Mouse (Mus musculus): Measurements from ENCODE around the gene Cfap70.
A peak's percentile ranks its signal among the peaks of the same experiment; 100 is the strongest.

Cfap70 gene

GRCm38 (mm10) chr14:20423046-20423445 lies 29.0 kb downstream of the Cfap70 start:
- DNase-seq (ENCODE audit: low spot score) = no peak

- no peak for DNase-seq (ENCODE audit: low spot score)
These were observed 29.8 kb downstream of the Cfap70 start for GRCm38 (mm10) chr14:20422257-20422656.

GRCm38 (mm10) chr14:20400071-20400470 lies 52.0 kb downstream of the Cfap70 start:
- DNase-seq (ENCODE audit: low spot score) = no peak

GRCm38 (mm10) chr14:20398864-20399263 lies 53.2 kb downstream of the Cfap70 start:
- DNase-seq (ENCODE audit: low spot score) = peak; percentile 68

DNA sequence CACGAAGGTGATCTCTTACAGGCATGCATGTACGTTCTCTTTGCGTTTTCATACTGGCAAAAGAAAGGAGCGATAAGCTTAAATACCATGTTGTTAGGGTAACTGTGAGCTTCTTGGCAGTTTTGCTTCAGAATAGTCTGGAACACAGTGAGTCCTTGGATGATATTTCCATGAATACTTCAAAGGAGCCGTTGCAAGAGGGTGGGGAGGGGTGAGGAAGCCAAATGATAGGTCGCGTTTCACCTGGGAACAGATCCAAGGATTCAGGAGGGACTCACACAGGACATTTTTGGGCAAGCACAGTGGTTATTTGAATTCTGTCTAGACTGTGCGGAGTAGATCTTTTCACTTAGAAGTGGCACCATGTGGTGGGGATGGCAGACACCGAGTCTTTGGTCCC lies 54.8 kb downstream of the Cfap70 start:
- no peak for DNase-seq (ENCODE audit: low spot score)

GRCm38 (mm10) chr14:20393205-20393913 lies 58.7 kb downstream of the Cfap70 start, which contains the start of gene Mrps16:
Mrps16 (minus strand) TSS chr14:20393634.
- peak; percentile 93 for DNase-seq (ENCODE audit: low spot score)

DNA sequence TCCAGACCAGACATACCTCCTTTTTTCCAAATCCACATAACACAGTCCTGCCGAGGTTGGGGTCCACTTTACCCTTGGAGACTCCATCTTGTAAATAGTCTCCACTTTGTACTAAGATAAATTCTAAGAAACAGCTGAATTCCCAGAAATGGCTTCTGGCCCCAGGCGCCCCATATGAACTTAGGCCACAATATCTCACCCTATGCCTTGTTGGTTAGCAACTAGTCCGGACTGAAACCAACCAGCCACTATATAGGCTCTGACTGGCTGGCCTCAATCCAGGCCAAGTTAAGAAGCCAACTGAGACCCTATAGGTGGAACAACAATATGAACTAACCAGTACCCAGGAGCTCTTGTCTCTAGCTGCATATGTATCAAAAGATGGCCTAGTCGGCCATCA lies 59.7 kb downstream of the Cfap70 start:
- no peak for DNase-seq (ENCODE audit: low spot score)

DNA sequence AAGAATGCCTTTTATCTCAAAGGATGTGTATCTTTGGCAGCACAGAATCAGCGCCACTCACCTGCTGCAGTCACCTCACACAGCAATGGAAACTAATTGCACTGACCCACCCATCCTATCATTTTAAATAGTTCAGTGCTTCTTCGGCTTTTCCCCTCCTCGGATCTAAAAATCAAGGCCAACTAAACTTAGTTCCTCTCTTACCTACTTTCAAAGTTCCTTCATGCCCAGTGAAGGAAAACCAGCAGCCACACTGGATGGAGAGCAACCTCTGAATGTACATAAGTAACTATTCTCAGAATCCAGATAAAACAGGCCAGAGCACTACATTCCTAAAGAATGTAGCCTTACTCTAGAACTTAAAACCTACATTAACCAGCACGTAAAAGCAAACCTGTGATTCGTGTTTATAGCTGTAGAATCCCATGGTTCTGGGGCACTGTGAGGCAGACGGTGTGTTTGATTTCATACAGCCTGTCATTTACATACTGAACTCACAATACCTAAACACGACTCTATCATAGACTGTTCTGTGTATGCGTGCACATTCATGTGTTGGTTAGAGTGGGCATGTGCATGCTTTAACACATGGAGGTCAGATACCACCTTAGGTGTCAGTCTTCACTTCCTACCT lies 62.5 kb downstream of the Cfap70 start:
- DNase-seq (ENCODE audit: low spot score) = no peak

DNA sequence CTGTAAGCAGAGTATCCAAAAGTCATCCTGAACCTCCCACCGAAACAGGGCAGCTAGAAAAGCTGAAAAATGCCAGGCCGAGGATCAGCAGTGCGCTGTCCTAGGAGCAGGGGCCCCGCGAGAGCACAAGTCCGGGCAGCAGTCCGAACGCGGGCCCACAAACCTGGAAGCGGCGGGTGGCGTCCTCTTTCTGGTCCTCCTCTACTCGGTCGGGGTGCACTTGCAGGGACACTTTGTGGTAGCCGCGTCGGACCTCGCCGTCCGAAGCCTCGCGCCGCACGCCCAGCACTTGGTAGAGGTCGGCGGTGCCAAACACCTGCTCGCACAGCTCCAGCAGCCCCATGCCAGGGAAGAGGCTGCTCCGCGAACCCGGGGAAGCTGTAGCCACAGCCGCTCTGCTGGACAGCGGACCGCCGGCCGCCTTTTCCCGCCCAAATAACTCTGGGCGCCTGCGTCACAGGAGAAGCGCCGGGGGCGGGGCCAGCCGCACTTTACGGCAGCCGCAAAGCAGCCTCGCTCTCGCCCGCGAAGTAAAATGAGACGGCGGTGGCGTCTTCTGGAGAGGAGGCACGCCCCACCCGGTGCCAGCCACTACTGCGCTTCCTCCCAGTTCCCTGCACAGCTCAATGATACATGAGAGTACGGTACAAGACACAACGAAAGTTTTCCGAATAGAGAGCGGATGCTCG lies 63.4 kb downstream of the Cfap70 start, which contains the start of gene Dnajc9:
Dnajc9 (minus strand) TSS at position 470 of the 689 bp plus-strand sequence.
- peak; percentile 99 for DNase-seq (ENCODE audit: low spot score)

- no peak for DNase-seq (ENCODE audit: low spot score)
These were observed 72.1 kb downstream of the Cfap70 start for GRCm38 (mm10) chr14:20379753-20380430.

GRCm38 (mm10) chr14:20379087-20379640 lies 72.9 kb downstream of the Cfap70 start:
- DNase-seq (ENCODE audit: low spot score) = no peak

DNA sequence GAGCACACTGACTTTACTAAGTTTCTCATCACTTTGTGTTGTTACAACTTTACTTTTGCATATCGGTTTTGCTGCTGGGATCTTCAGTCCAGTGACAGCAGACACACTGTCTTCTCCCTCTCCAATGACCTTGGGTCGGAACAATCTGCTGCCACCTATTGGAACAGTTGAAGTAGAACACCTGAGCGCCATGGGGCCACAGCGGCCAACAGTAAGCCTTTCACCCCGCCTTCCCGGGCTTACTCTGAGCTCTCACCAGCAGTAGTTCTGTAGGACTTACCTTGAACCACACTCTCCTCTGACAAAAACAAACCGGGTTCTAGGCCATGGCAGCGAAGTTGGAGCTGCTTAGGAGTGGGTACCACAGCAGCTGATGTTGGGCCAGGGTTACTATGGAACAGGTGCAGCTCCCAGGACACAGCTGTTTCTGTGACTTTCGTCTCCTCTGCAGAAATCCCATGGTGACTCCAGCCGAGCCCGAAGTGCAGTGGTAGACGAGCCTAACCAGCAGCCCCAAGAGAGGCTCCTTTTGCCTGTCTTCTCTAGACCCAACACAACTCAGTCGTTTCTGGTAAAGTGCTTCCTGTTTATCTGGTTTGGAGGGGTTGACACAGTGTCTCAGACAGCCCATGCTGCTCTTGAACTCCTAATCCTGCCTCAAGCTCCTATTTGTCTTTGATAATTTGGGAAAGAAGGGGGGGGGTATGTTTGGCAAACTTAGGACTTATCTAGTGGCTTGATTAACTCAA lies 73.5 kb downstream of the Cfap70 start:
- peak; percentile 68 for DNase-seq (ENCODE audit: low spot score)

DNA sequence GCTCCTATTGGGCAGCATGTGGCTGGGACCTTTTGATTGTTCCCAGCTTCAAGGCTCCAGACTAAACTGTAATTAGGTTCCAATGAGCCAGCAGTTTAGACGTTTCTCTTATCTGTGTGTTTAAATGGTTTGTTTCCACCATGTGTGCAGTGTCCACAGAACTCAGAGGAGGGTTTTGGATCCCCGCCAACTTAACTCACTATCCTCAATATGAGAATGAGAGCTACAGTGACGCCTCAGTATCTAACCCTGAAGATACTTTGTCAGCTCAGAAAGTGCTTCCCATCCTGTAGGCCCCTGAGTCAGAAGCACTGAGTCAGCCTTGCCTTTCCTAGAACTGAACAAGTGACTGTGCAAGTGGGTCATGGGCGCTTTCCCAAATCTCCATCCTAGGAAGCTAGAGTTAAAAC lies 74.9 kb downstream of the Cfap70 start:
- no peak for DNase-seq (ENCODE audit: low spot score)

GRCm38 (mm10) chr14:20371854-20372253 lies 80.2 kb downstream of the Cfap70 start:
- DNase-seq (ENCODE audit: low spot score) = no peak

- DNase-seq (ENCODE audit: low spot score) = no peak
These were observed 81.2 kb downstream of the Cfap70 start for GRCm38 (mm10) chr14:20370798-20371197.

GRCm38 (mm10) chr14:20368271-20368670 lies 83.8 kb downstream of the Cfap70 start:
- DNase-seq (ENCODE audit: low spot score) = no peak

GRCm38 (mm10) chr14:20363230-20363629 lies 88.8 kb downstream of the Cfap70 start:
- DNase-seq (ENCODE audit: low spot score) = no peak

DNA sequence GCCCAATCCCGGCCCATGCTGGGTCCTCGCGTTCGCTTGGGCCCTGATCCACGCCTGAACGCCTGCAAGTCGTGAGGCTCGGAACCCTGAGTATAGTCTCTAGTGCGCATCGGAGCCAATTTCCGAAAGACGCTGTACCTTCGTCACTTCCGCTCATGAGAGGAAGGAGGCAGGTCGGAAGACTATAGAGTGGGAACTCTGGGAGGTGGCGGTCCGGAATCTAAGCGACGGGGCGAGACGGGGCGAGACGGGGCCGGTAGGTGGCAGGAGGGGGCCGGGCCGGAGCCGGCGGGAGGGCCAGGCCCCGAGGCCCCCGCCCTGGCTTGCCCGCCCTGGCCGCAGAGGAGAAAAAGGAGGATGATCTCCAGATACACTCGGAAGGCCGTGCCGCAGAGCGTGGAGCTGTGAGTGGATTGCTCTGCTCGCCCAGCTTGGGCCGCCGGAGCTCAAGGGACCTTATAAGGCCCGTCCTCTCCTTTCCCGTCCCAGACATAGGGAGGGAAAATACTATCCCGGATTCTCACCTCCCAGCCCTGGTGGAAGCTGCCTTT lies 104.0 kb downstream of the Cfap70 start, which contains the start of the genes Ecd and Fam149b:
Ecd (minus strand) TSS at position 131 of the 551 bp plus-strand sequence.
Fam149b (plus strand) TSS at position 172 of the 551 bp plus-strand sequence.
- DNase-seq (ENCODE audit: low spot score) = peak; percentile 89

DNA sequence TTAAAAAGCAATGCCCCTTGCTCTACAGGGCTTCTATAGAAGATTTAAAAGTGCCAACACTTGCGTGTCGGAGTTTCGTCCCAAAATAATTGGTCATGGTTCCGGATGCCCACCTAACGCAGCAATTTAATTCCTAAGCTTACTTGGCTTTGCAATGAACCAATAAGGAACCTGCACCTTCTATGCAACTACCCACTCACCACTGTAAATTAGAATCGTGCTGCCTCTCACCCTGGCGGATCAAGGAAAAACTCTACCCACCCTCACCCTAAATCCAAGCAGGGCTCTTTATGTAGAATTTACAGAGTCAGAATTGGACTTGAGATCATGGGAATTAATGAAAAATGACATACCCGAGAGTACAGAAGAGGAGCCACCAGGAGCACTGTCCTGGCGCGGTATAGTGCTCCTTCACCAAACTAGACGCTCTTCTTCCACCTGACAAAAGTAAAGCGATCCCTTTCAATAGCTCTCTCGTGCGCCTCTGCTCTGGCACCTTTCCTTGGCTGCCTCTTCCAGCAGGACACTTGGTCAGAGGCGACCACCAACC lies 104.5 kb downstream of the Cfap70 start:
- DNase-seq (ENCODE audit: low spot score) = no peak

DNA sequence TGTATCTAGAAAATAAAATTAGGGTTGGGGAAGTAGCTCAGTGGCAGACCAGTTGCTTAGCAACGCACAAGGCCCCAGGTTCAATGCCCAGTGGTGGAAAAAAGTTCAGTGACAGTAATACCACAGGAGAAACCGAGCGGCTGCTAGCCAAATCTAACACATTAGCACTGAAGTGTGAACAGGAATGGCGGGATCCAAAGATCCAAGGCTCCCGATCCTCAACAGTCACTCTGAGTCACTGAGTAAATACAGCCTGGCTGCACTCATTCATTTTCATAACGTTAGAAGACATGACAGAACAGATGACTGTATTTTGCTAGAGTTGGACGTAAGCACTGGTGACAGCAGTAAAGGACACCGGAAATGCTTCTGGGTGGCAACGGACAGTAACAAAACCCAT lies 106.1 kb downstream of the Cfap70 start:
- no peak for DNase-seq (ENCODE audit: low spot score)
